Mouse (Mus musculus) erythroblast, embryonic 14.5 days (primary cell): ENCODE measurements around the gene Arhgdia.

ENCODE experiments used
- GATA1 ChIP-seq: IDR thresholded peaks from 2 replicates; pipeline ENCODE4 v1.6.1; 2012; ENCODE audit warnings: low read length, inconsistent platforms, mixed read lengths
- TAL1 ChIP-seq: IDR thresholded peaks from 3 replicates; pipeline ENCODE4 v1.6.1; 2012; ENCODE audit warnings: low read length, inconsistent platforms, mixed read lengths

- TF ChIP-seq GATA1 (no peak), TAL1 (no peak)
These were observed 37.5 kb upstream of the Arhgdia start for GRCm38 (mm10) chr11:120618619-120619535.
